Mouse (Mus musculus) liver, embryonic 12.5 days (tissue): ENCODE data around the gene Fbxo22. TPM values are rescaled to one million over a fixed set of nuclear protein-coding genes. Genes with fewer than 3 reads are reported as not detected.

Experiments
- ATAC-seq: fragments of 200-750 bp; cut with Nextera tagmentation; 2 replicates; pipeline ENCODE4 v1.8.0; 2017; ENCODE audit warnings: moderate number of reproducible peaks, mild to moderate bottlenecking, moderate library complexity
- H3K27ac ChIP-seq: fragments of 300-500 bp; sonication (generic); 2 replicates; pipeline ENCODE4 v1.5.1; 2016; ENCODE audit warnings: mild to moderate bottlenecking
- H3K27me3 ChIP-seq: fragments of 300-500 bp; sonication (generic); replicated peaks from 2 replicates; pipeline ENCODE4 v1.6.1; 2016; ENCODE audit warnings: mild to moderate bottlenecking, moderate library complexity
- H3K36me3 ChIP-seq: fragments of 300-500 bp; sonication (generic); 2 replicates; pipeline ENCODE4 v1.6.1; 2016; ENCODE audit warnings: mild to moderate bottlenecking, moderate library complexity
- H3K4me1 ChIP-seq: fragments of 300-500 bp; sonication (generic); 2 replicates; pipeline ENCODE4 v1.6.1; 2016
- H3K4me2 ChIP-seq: fragments of 300-500 bp; sonication (generic); 2 replicates; pipeline ENCODE4 v1.6.1; 2016; ENCODE audit warnings: mild to moderate bottlenecking, moderate library complexity
- H3K4me3 ChIP-seq: fragments of 300-500 bp; sonication (generic); 2 replicates; pipeline ENCODE4 v1.5.1; 2016; ENCODE audit warnings: mild to moderate bottlenecking, moderate library complexity
- H3K9ac ChIP-seq: fragments of 300-500 bp; sonication (generic); 2 replicates; pipeline ENCODE4 v1.6.1; 2016; ENCODE audit warnings: mild to moderate bottlenecking, moderate library complexity
- H3K9me3 ChIP-seq: fragments of 300-500 bp; sonication (generic); replicated peaks from 2 replicates; pipeline ENCODE4 v1.6.1; 2016; ENCODE audit warnings: mild to moderate bottlenecking, moderate library complexity
- WGBS: fragments of 180-500 bp; shearing (Covaris S2); methylation state at CpG from one replicate; pipeline ENCODE4 v1.1.7; 2016; ENCODE audit not compliant: insufficient replicate concordance; 5-methylcytosine and 5-hydroxymethylcytosine counted together
- polyA plus RNA-seq: library from polyadenylated mRNA; unstranded; fragments of >200 nt; fragmentation: Nextera tagmentation; extraction: Ambion mirVana; gene quantifications from 2 replicates; pipeline ENCODE4 v1.2.1, GENCODE M21; 2016

The Fbxo22 gene
- 33.0 and 36.3 TPM in 2 replicates for polyA plus RNA-seq

DNA sequence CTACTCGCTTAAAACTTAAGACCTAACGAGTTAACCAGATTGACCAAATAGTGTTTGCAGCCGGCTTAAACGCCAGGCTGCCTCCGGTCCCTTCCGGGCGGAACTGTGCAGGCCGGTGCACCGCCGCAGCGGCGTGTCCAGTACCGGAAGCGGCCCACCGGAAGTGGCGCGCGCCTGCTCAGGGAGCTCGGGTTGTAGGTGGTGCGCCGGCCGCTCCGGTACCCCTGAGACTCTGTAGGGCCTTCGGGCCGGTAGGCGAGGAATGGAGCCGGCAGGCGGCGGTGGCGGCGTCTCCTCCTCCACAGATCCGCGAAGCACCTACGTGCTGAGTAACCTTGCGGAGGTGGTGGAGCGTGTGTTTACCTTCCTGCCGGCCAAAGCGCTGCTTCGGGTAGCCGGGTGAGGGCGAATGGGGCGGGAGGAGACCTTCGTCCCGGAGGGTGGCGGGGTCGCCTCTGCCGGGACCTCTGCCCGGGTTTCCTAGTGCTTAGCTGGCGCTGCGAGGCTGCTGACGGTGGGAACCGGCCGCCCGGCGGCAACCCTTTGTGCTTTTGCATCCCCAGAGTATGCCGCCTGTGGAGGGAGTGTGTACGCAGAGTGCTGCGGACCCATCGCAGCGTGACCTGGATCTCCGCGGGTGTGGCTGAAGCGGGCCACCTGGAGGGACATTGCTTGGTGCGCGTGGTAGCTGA, at the start of gene Fbxo22:
TSS of gene Fbxo22 (plus strand) at position 136 of the 692 bp plus-strand sequence.
- peak within 1 kb of the TSS; percentile 86 for H3K9ac ChIP-seq
- under 1% methylated on average over 65 of the region's 65 CpGs for WGBS
- H3K4me1 ChIP-seq: peaks cover 35% of the 10 kb centered on the region
- H3K36me3 ChIP-seq: peaks cover 28% of the 10 kb centered on the region
- H3K27me3 ChIP-seq: no peaks in the 10 kb centered on the region
- ATAC-seq: peak; percentile 99
- H3K9me3 ChIP-seq: no peaks in the 10 kb centered on the region
- peak within 1 kb of the TSS; percentile 86 for H3K4me3 ChIP-seq
- H3K4me2 ChIP-seq: peak within 1 kb of the TSS; percentile 89
- H3K27ac ChIP-seq: peak within 1 kb of the TSS; percentile 78

GRCm38 (mm10) chr9:55170655-55171412, 37.9 kb upstream of the Fbxo22 start:
- Histone ChIP-seq H3K9me3 (no peaks in the 10 kb centered on the region), H3K27ac (0 out of 2 replicates have a peak overlapping the region, but pooled peaks have one; percentile 14), H3K4me2 (no peak overlapping the region), H3K27me3 (no peaks in the 10 kb centered on the region), H3K4me1 (peaks cover 21% of the 10 kb centered on the region), H3K9ac (no peak overlapping the region), H3K4me3 (no peak overlapping the region), H3K36me3 (peaks cover 28% of the 10 kb centered on the region)
- peak; percentile 58; the same call in 1 of the 2 replicates for ATAC-seq
- WGBS: 43% methylated on average over 7 of the region's 7 CpGs

DNA sequence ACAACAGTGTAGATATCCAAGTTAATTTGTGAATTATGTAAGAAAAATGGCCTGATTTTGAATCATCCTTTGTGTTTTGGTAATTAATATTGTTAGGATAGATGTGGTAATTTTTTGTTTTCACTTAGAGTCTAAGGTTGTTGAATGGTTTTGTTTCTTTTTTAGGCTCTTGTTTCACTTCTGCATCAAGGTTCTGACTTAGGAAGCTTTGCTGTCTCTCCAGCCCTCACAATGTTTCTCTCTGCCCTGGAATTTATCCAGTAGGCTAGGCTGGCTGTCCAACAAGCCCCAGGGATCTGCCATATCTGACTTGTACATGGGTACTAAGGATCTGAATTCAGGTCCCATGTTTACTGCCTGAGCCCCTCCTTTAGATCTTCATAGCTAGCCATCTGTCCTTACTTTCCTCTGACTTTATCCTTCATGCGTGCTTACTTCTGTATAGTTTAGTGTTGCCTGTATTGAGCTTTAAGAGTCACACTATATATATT, 36.5 kb upstream of the Fbxo22 start:
- Histone ChIP-seq H3K4me3 (no peak overlapping the region), H3K9ac (no peak overlapping the region), H3K36me3 (peaks cover 27% of the 10 kb centered on the region), H3K27me3 (no peaks in the 10 kb centered on the region), H3K9me3 (no peaks in the 10 kb centered on the region), H3K4me1 (peaks cover 21% of the 10 kb centered on the region), H3K27ac (no peak overlapping the region), H3K4me2 (no peak overlapping the region)
- ATAC-seq: no peak
- WGBS: 85% methylated on average over 1 of the region's 1 CpGs

- peaks cover 18% of the 10 kb centered on the region for H3K4me1 ChIP-seq
- H3K9ac ChIP-seq: no peak overlapping the region
- no peak overlapping the region for H3K4me2 ChIP-seq
- peaks cover 33% of the 10 kb centered on the region for H3K36me3 ChIP-seq
- H3K27me3 ChIP-seq: no peaks in the 10 kb centered on the region
- no peaks in the 10 kb centered on the region for H3K9me3 ChIP-seq
- no peak for ATAC-seq
- 71% methylated on average over 2 of the region's 2 CpGs for WGBS
- H3K4me3 ChIP-seq: no peak overlapping the region
- H3K27ac ChIP-seq: no peak overlapping the region
Measured at GRCm38 (mm10) chr9:55174235-55174634, 34.5 kb upstream of the Fbxo22 start.

DNA sequence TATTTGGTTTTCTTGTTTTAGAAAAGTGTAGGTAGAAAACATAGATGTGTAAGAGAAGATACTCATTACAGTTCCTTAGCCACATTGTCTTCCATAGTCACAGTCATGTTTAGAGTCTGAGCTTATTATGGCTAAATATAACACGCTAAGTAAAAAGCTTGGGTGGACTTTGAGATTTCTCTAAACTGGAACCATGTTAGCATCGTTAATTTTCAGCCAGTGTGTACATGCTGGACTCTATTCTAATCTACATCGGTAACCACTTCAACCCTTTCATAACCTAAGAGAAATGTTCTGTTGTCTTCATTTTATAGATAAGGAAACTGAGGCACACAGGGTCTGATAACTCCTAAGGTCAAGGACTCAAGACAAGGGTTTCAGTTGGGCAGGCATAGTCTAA, 12.8 kb upstream of the Fbxo22 start:
- Histone ChIP-seq H3K27ac (no peak overlapping the region), H3K9ac (no peak overlapping the region)
- 76% methylated on average over 3 of the region's 3 CpGs for WGBS

GRCm38 (mm10) chr9:55198260-55198659, 10.5 kb upstream of the Fbxo22 start:
- WGBS: 79% methylated on average over 1 of the region's 1 CpGs
- Histone ChIP-seq H3K4me1 (no peaks in the 10 kb centered on the region), H3K9ac (no peak overlapping the region), H3K27ac (no peak overlapping the region), H3K27me3 (no peaks in the 10 kb centered on the region), H3K4me2 (no peak overlapping the region), H3K36me3 (peaks cover 52% of the 10 kb centered on the region), H3K9me3 (no peaks in the 10 kb centered on the region), H3K4me3 (no peak overlapping the region)
- no peak for ATAC-seq

More for the DNA sequence above, 12.8 kb upstream of the Fbxo22 start:
- H3K4me3 ChIP-seq: no peak overlapping the region
- no peaks in the 10 kb centered on the region for H3K27me3 ChIP-seq
- ATAC-seq: no peak
- H3K9me3 ChIP-seq: no peaks in the 10 kb centered on the region
- peaks cover 52% of the 10 kb centered on the region for H3K36me3 ChIP-seq
- no peak overlapping the region for H3K4me2 ChIP-seq
- H3K4me1 ChIP-seq: no peaks in the 10 kb centered on the region

GRCm38 (mm10) chr9:55199348-55199747, 9.4 kb upstream of the Fbxo22 start:
- 90% methylated on average over 2 of the region's 2 CpGs for WGBS
- Histone ChIP-seq H3K4me2 (no peak overlapping the region), H3K27ac (no peak overlapping the region), H3K4me1 (no peaks in the 10 kb centered on the region), H3K27me3 (no peaks in the 10 kb centered on the region), H3K9ac (no peak overlapping the region), H3K4me3 (no peak overlapping the region), H3K9me3 (no peaks in the 10 kb centered on the region), H3K36me3 (peaks cover 52% of the 10 kb centered on the region)
- no peak for ATAC-seq

GRCm38 (mm10) chr9:55208458-55208789, 301 bp upstream of the Fbxo22 start:
- H3K27me3 ChIP-seq: no peaks in the 10 kb centered on the region
- peak overlapping the region; percentile 86 for H3K9ac ChIP-seq
- 0 out of 2 replicates have a peak, but pooled peaks have one; percentile 16 for ATAC-seq
- H3K27ac ChIP-seq: peak overlapping the region; percentile 78
- H3K4me2 ChIP-seq: peak overlapping the region; percentile 89
- 4% methylated on average over 2 of the region's 2 CpGs for WGBS
- peak overlapping the region; percentile 86 for H3K4me3 ChIP-seq
- H3K9me3 ChIP-seq: no peaks in the 10 kb centered on the region
- peaks cover 35% of the 10 kb centered on the region for H3K4me1 ChIP-seq
- H3K36me3 ChIP-seq: peaks cover 25% of the 10 kb centered on the region

DNA sequence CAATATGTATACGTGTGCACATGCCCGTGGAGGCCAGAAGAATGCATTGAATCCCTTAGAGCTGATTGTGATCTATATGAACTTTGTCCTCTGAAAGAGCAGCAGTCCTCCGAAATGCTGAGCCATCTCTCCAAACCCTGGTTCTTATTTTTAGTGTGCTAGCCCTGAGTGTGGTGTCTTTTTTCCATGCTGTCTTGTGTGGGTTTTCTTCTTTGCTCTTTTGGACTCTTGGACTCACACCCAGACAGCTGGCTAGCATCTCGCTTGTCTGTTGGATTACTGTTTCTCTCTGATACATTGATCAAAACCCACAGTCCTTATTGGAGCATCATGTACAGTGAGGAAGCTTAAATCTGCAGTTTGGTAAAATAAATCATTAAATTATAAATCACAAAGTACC, 2.9 kb downstream of the Fbxo22 start:
- Histone ChIP-seq H3K27me3 (no peaks in the 10 kb centered on the region), H3K9me3 (no peaks in the 10 kb centered on the region), H3K36me3 (peaks cover 45% of the 10 kb centered on the region), H3K9ac (no peak overlapping the region), H3K4me3 (no peak overlapping the region), H3K4me2 (no peak overlapping the region), H3K27ac (no peak overlapping the region), H3K4me1 (peaks cover 35% of the 10 kb centered on the region)
- 73% methylated on average over 4 of the region's 4 CpGs for whole genome bisulfite sequencing
- no peak for ATAC-seq

- no peak for ATAC-seq
- 76% methylated on average over 1 of the region's 1 CpGs for WGBS
Measured at GRCm38 (mm10) chr9:55213396-55213795, 4.7 kb downstream of the Fbxo22 start.

GRCm38 (mm10) chr9:55215056-55215455, 6.3 kb downstream of the Fbxo22 start:
- WGBS: 86% methylated on average over 3 of the region's 3 CpGs
- Histone ChIP-seq H3K27me3 (no peaks in the 10 kb centered on the region), H3K4me2 (no peak overlapping the region), H3K4me3 (no peak overlapping the region), H3K9me3 (no peaks in the 10 kb centered on the region), H3K36me3 (peaks cover 77% of the 10 kb centered on the region), H3K9ac (no peak overlapping the region), H3K27ac (no peak overlapping the region), H3K4me1 (peaks cover 18% of the 10 kb centered on the region)
- ATAC-seq: no peak

More at GRCm38 (mm10) chr9:55213396-55213795, 4.7 kb downstream of the Fbxo22 start:
- Histone ChIP-seq H3K27me3 (no peaks in the 10 kb centered on the region), H3K36me3 (peaks cover 62% of the 10 kb centered on the region), H3K4me2 (no peak overlapping the region), H3K9me3 (no peaks in the 10 kb centered on the region), H3K4me1 (peaks cover 27% of the 10 kb centered on the region), H3K9ac (no peak overlapping the region), H3K4me3 (no peak overlapping the region), H3K27ac (no peak overlapping the region)

DNA sequence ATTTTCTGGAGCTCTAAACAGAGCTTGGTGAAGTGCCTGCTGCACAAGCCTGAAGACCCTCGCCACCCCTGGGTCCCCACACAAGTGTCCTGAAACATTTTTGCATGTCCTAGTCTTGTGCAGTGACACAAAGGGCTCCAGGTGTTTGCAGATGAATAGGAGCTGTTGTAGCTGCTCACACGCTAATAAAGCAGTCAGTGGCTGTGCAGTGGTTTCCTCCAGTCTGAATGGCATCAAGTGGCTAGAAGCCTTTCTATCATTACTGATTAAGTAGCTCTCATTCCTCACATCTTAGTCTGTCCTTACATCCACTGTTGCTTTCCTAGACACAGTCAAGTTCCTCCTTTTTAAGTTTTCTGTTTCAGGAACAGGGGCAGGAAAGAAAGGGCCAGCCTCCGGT, 6.9 kb downstream of the Fbxo22 start:
- Histone ChIP-seq H3K4me1 (peaks cover 12% of the 10 kb centered on the region), H3K4me3 (no peak overlapping the region), H3K36me3 (peaks cover 83% of the 10 kb centered on the region), H3K4me2 (no peak overlapping the region), H3K9ac (no peak overlapping the region), H3K27me3 (no peaks in the 10 kb centered on the region), H3K9me3 (no peaks in the 10 kb centered on the region), H3K27ac (no peak overlapping the region)
- ATAC-seq: no peak
- 76% methylated on average over 3 of the region's 3 CpGs for WGBS
